Comparison of ENCODE assay signal across 31 mouse cellular contexts in the genomic region with DNA sequence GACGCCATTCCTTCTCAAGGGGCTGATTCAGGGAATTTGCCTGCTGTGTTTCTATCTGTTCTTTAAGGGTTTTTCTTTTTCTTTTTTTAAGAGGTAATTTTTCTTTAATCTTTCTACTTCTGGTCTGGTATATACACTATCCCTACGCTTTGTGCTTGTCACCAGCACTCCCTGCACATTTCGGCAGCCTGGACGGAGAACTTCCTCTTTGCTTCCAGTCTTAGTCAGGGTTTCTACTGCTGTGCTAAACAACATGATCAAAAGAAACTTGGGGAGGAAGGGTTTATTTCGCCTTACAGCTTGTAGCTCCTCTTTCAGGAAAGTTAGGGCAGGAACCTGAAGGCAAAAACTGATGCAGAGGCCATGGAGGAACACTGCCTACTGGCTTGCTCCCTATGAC. TPM values are rescaled to one million over a fixed set of nuclear protein-coding genes. Genes with fewer than 3 reads are reported as not detected.
DNase-seq lines count a peak whose midpoint lies in the region; ATAC-seq and TF ChIP-seq lines count a peak whose summit lies in the region.
"Had no signal": no experiment of that assay in that cellular context is flagged by ENCODE, and none has a peak within 500 bp of the region (broad histone marks: within the 10 kb centered on the region; RNA-seq: fewer than 3 reads in every experiment).

No protein-coding gene starts in this region.

- dilution Hi-C loops in CH12.LX (cut with MboI; ENCODE audit: extremely low pct_ligation_motif_present, extremely low pct_unique_long_range_greater_than_20kb, low sequenced_read_pairs): no loop called here

- TF ChIP-seq POLR2A in CH12.LX (IDR thresholded peaks at IDR 0.05; ENCODE audit: low read depth, low read length): no peak

- 0 out of 2 replicates have a peak, but pooled peaks have one; percentile 23 for ATAC-seq in common myeloid progenitor, adult 5-6 weeks (replicated peaks; ENCODE audit: low read depth, poor library complexity, severe bottlenecking)
- peak; percentile 51 for ATAC-seq in megakaryocyte, adult 5-6 weeks (ENCODE audit: poor library complexity, severe bottlenecking)
- ATAC-seq in forebrain, embryonic 13.5 days: no peak
- ATAC-seq in erythroblast, adult 5-6 weeks (replicated peaks; ENCODE audit: low FRiP score, poor library complexity, severe bottlenecking): no peak
- ATAC-seq: forebrain, embryonic 14.5 days; forebrain, postnatal 0 days; hindbrain, embryonic 16.5 days; intestine, embryonic 15.5 days; Patski had no signal

- H3K4me2 ChIP-seq in CH12.LX (ENCODE audit: insufficient read depth, low read depth, poor library complexity, severe bottlenecking): peak overlapping the region; percentile 17
- H3K4me2 ChIP-seq in forebrain, embryonic 13.5 days: no peak overlapping the region
- H3K4me2 ChIP-seq: embryonic facial prominence, embryonic 13.5 days; heart, embryonic 12.5 days; heart, embryonic 15.5 days; hindbrain, embryonic 13.5 days; intestine, embryonic 15.5 days had no signal

- intact Hi-C loops in gastrocnemius, adult 2 months (cut with DNase I): no loop called here

- peaks cover 0 to 18% of the 10 kb centered on the region in 2 experiments; a peak in 2 of 4 replicates for H3K4me1 ChIP-seq in CH12.LX (ENCODE audit: control insufficient read depth in 1 of 2, insufficient read depth in 2 of 2)
- no peaks in the 10 kb centered on the region for H3K4me1 ChIP-seq in forebrain, embryonic 13.5 days
- H3K4me1 ChIP-seq: embryonic facial prominence, embryonic 13.5 days; forebrain, embryonic 10.5 days; heart, embryonic 12.5 days; heart, embryonic 15.5 days; hindbrain, embryonic 10.5 days; hindbrain, embryonic 13.5 days; intestine, embryonic 15.5 days had no signal

- no peak overlapping the region for H3K27ac ChIP-seq in CH12.LX (ENCODE audit: insufficient read depth, low read depth)
- H3K27ac ChIP-seq in gastrocnemius, adult 2 months: no peak overlapping the region
- H3K27ac ChIP-seq in forebrain, embryonic 13.5 days: no peak overlapping the region
- H3K27ac ChIP-seq: embryonic facial prominence, embryonic 10.5 days; embryonic facial prominence, embryonic 13.5 days; forebrain, embryonic 10.5 days; heart, embryonic 15.5 days; hindbrain, embryonic 10.5 days; hindbrain, embryonic 13.5 days; intestine, embryonic 15.5 days had no signal

- WGBS in forebrain, embryonic 13.5 days: 89% methylated on average over 5 of the region's 5 CpGs

- H3K79me2 ChIP-seq in CH12.LX (replicated peaks; ENCODE audit: control insufficient read depth, extremely low read depth, insufficient read depth, poor library complexity, severe bottlenecking): no peaks in the 10 kb centered on the region

- H3K9ac ChIP-seq in CH12.LX (ENCODE audit: insufficient read depth, low read depth): no peak overlapping the region
- no peak overlapping the region for H3K9ac ChIP-seq in forebrain, embryonic 13.5 days
- H3K9ac ChIP-seq: embryonic facial prominence, embryonic 13.5 days; forebrain, postnatal 0 days; heart, embryonic 12.5 days; heart, embryonic 15.5 days; hindbrain, embryonic 13.5 days; intestine, embryonic 15.5 days had no signal

- in situ Hi-C loops in CH12.LX (cut with MboI; ENCODE audit: low pct_ligation_motif_present, low pct_unique_long_range_greater_than_20kb, low sequenced_read_pairs): no loop called here

- no peaks in the 10 kb centered on the region for H3K27me3 ChIP-seq in CH12.LX (replicated peaks)
- H3K27me3 ChIP-seq in forebrain, embryonic 13.5 days: no peaks in the 10 kb centered on the region; the same call in 1 of the 2 replicates
- H3K27me3 ChIP-seq: embryonic facial prominence, embryonic 13.5 days; heart, embryonic 12.5 days; heart, embryonic 15.5 days; hindbrain, embryonic 13.5 days; intestine, embryonic 15.5 days; Patski had no signal

- no peak for TF ChIP-seq EP300 in CH12.LX (IDR thresholded peaks at IDR 0.05; ENCODE audit: low read length)

- no peak for TF ChIP-seq RAD21 in CH12.LX (IDR thresholded peaks at IDR 0.05; ENCODE audit: low read depth, low read length)

- DNase-seq in CH12.LX (ENCODE audit: extremely low read depth) (no peak), MEL-GATA-1-ER (ENCODE audit: extremely low read depth, low read depth) (peak; percentile 52)
- no peak for DNase-seq in gastrocnemius, adult 2 months
- no peak for DNase-seq in urinary bladder, postnatal 10 days (ENCODE audit: low spot score)
- DNase-seq: adrenal gland, adult 2 months; adrenal gland, postnatal 14 days; B cell, adult 2 months; cerebellum, adult 18-20 months; cerebellum, adult 9-10 months; cerebellum, postnatal 14 days; embryo, embryonic 11 days; forebrain, postnatal 0 days; gastrocnemius, postnatal 25 days; heart, postnatal 10 days; heart, postnatal 36 days; kidney, adult 11 months had no signal

- H3K36me3 ChIP-seq in CH12.LX (replicated peaks in 1 of 2; ENCODE audit: control insufficient read depth in 1 of 2, insufficient read depth in 1 of 2, low read length in 1 of 2): no peaks in the 10 kb centered on the region
- H3K36me3 ChIP-seq in forebrain, embryonic 13.5 days (ENCODE audit: poor library complexity, severe bottlenecking): no peaks in the 10 kb centered on the region
- H3K36me3 ChIP-seq: embryonic facial prominence, embryonic 10.5 days; embryonic facial prominence, embryonic 13.5 days; forebrain, embryonic 10.5 days; heart, embryonic 12.5 days; heart, embryonic 15.5 days; hindbrain, embryonic 10.5 days; hindbrain, embryonic 13.5 days; intestine, embryonic 15.5 days had no signal

- no peaks in the 10 kb centered on the region for H3K9me3 ChIP-seq in CH12.LX (replicated peaks; ENCODE audit: low read length)
- no peaks in the 10 kb centered on the region for H3K9me3 ChIP-seq in forebrain, embryonic 13.5 days (replicated peaks)
- H3K9me3 ChIP-seq: embryonic facial prominence, embryonic 10.5 days; embryonic facial prominence, embryonic 13.5 days; forebrain, embryonic 10.5 days; heart, embryonic 12.5 days; heart, embryonic 15.5 days; hindbrain, embryonic 10.5 days; hindbrain, embryonic 13.5 days; intestine, embryonic 15.5 days had no signal

- TF ChIP-seq CTCF in CH12.LX (conservative IDR thresholded peaks at IDR 0.05 in 1 of 2, IDR thresholded peaks at IDR 0.05 in 1 of 2; ENCODE audit: low read depth in 2 of 2, low read length in 2 of 2): no peak
- TF ChIP-seq CTCF in gastrocnemius, adult 2 months (IDR thresholded peaks at IDR 0.05): no peak

- H3K4me3 ChIP-seq in CH12.LX (replicated peaks in 1 of 3; ENCODE audit: low read depth in 2 of 3, low read length in 2 of 3, poor library complexity in 1 of 3): no peak overlapping the region
- no peak overlapping the region for H3K4me3 ChIP-seq in gastrocnemius, adult 2 months
- no peak overlapping the region for H3K4me3 ChIP-seq in forebrain, embryonic 13.5 days
- H3K4me3 ChIP-seq: embryonic facial prominence, embryonic 10.5 days; embryonic facial prominence, embryonic 13.5 days; forebrain, embryonic 10.5 days; heart, embryonic 12.5 days; heart, embryonic 15.5 days; hindbrain, embryonic 10.5 days; hindbrain, embryonic 13.5 days; intestine, embryonic 15.5 days had no signal

TF ChIP-seq in CH12.LX, 34 proteins besides CTCF, POLR2A, EP300 and RAD21:
- TF ChIP-seq ZC3H11A (IDR thresholded peaks at IDR 0.05; ENCODE audit: low read depth, low read length) (no peak), ZMIZ1 (IDR thresholded peaks at IDR 0.05; ENCODE audit: low read depth, low read length) (no peak), RCOR1 (conservative IDR thresholded peaks at IDR 0.05; ENCODE audit: low read depth, low read length) (no peak), SIN3A (IDR thresholded peaks at IDR 0.05; ENCODE audit: low read length) (no peak), ETS1 (conservative IDR thresholded peaks at IDR 0.05; ENCODE audit: low read depth, low read length) (no peak), MAZ (IDR thresholded peaks at IDR 0.05; ENCODE audit: low read depth, low read length) (no peak), PAX5 (IDR thresholded peaks at IDR 0.05; ENCODE audit: low read length) (no peak), ELF1 (IDR thresholded peaks at IDR 0.05; ENCODE audit: low read depth, low read length) (no peak), IRF4 (IDR thresholded peaks at IDR 0.05; ENCODE audit: low read depth, low read length) (no peak), MEF2A (IDR thresholded peaks at IDR 0.05; ENCODE audit: borderline replicate concordance, low read depth, low read length) (no peak), SMC3 (IDR thresholded peaks at IDR 0.05; ENCODE audit: low read depth, low read length) (no peak), MAFK (IDR thresholded peaks at IDR 0.05; ENCODE audit: insufficient replicate concordance, low read length) (no peak), E2F4 (IDR thresholded peaks at IDR 0.05; ENCODE audit: insufficient replicate concordance, low read depth, low read length) (no peak), USF1 (IDR thresholded peaks at IDR 0.05; ENCODE audit: low read depth, low read length) (no peak), UBTF (IDR thresholded peaks at IDR 0.05; ENCODE audit: low read depth, low read length) (no peak), MYC (IDR thresholded peaks at IDR 0.05; ENCODE audit: low read depth, low read length) (no peak)

RNA-seq across cellular contexts. Expression of gene Nrg4, which starts 18.2 kb away (rescaled TPM):
- total RNA-seq in CH12.LX (2012; rRNA removed) (0.81 and 1.5 TPM in 2 replicates), CH12.LX (2014; rRNA removed) (1.2 and 1.6 TPM in 2 replicates)
- 1.7 and 1.8 TPM in 2 replicates for polyA plus RNA-seq in CH12.LX (2012; ENCODE audit: insufficient read length, low read depth)
- 2.4 and 4.6 TPM in 2 replicates for total RNA-seq in common myeloid progenitor, adult 5-6 weeks (2017)
- 2.9 and 6.5 TPM in 2 replicates for total RNA-seq in megakaryocyte, adult 5-6 weeks (2015)
- 2.1 TPM in 2 replicates for total RNA-seq in megakaryocyte, adult 5-6 weeks (2017)
- total RNA-seq in gastrocnemius, adult 2 months (2021): 1 to 10 TPM in 1 of 2 experiments, under 1 TPM in 1; 0.59 to 1.0 TPM
- polyA plus RNA-seq in forebrain, embryonic 13.5 days (2015; fragmentation: Nextera tagmentation; extraction: Ambion mirVana): 0.93 and 1.1 TPM in 2 replicates
- 2.1 TPM in 2 replicates for total RNA-seq in erythroblast, adult 5-6 weeks (2015; ENCODE audit: low replicate concordance)
- 1.7 and 2.4 TPM in 2 replicates for total RNA-seq in erythroblast, adult 5-6 weeks (2017; ENCODE audit: low replicate concordance)

RNA-seq across cellular contexts. Expression of gene Tmem266, which starts 18.3 kb away (rescaled TPM):
- not detected in 2 replicates for total RNA-seq in CH12.LX (2012; rRNA removed)
- not detected in 2 replicates for total RNA-seq in CH12.LX (2014; rRNA removed)
- polyA plus RNA-seq in CH12.LX (2012; ENCODE audit: insufficient read length, low read depth): not detected in 2 replicates
- total RNA-seq in common myeloid progenitor, adult 5-6 weeks (2017): not detected in 2 replicates
- not detected in 2 replicates for total RNA-seq in megakaryocyte, adult 5-6 weeks (2015)
- total RNA-seq in megakaryocyte, adult 5-6 weeks (2017): not detected in 2 replicates
- 1 to 10 TPM in 1 of 2 experiments, under 1 TPM in 1; 0.84 to 3.6 TPM for total RNA-seq in gastrocnemius, adult 2 months (2021)
- polyA plus RNA-seq in forebrain, embryonic 13.5 days (2015; fragmentation: Nextera tagmentation; extraction: Ambion mirVana): 1.0 TPM in 2 replicates
- total RNA-seq in erythroblast, adult 5-6 weeks (2015; ENCODE audit: low replicate concordance): not detected in 2 replicates
- total RNA-seq in erythroblast, adult 5-6 weeks (2017; ENCODE audit: low replicate concordance): not detected in 2 replicates

Comparison
In these comparisons a context has a peak if more than half of its experiments do, and no peak if none do; other contexts are left out.
1. ATAC-seq: peak in common myeloid progenitor, adult 5-6 weeks (single experiment) and megakaryocyte, adult 5-6 weeks (single experiment); none in forebrain, embryonic 13.5 days (single experiment) and erythroblast, adult 5-6 weeks (single experiment).